Mouse (Mus musculus) mouse trophoblast stem cell (cell line): ENCODE results near the gene Dynlt1c.
"Not testable (repeated sequence)": the region's sequence is repeated elsewhere in the genome, so short reads cannot be mapped to it uniquely, and the experiment has no call there.

Experiments
- in situ Hi-C, 2 experiments: fragments of 300-500 bp; cut with MseI, MboI; formaldehyde crosslinking; loops; 2 replicates in 1 of 2; 3 replicates in 1 of 2; pipeline ENCODE4 v1.15.1; 2025

Gene Dynlt1c

DNA sequence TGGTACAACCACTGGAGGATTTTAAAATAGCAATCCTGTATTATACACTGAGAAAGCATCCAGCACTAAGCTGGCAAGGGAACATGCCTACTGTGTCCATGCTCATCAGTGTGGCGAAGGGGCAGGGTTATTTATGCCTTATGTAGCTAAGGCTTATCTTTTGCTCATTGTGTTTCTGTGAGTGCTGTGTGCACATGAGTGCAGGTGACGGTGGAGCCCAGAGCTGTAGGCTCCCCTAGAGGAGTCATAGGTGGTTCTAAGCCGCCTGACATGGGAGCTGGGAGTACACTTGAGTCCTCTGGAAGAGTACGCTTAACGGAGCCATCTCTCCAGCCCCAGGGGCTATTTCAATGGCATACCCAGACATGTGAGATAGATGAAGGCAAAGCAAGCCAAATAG is 17.8 kb downstream of the Dynlt1c start:
- in situ Hi-C loops = not testable (repeated sequence)

DNA sequence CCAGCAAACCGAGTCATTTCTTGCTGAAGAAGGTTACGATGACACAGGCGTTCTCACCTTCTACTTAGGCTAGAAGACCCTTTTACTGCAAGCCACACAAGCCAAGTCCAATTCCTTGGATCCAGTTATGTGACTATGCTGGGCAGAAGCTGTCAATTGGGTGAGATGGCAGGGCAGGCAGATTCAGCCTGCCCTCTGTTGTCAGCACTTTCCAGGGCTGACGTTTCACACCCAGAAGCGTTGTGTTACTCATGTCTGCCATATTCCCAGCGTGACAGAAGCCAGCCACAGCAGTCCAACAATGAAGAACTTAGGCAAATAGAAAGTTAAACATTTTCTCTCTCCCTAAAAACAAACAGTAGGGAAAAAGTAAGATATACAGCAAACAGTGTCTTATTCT is 18.6 kb downstream of the Dynlt1c start:
- in situ Hi-C loops = not testable (repeated sequence)

DNA sequence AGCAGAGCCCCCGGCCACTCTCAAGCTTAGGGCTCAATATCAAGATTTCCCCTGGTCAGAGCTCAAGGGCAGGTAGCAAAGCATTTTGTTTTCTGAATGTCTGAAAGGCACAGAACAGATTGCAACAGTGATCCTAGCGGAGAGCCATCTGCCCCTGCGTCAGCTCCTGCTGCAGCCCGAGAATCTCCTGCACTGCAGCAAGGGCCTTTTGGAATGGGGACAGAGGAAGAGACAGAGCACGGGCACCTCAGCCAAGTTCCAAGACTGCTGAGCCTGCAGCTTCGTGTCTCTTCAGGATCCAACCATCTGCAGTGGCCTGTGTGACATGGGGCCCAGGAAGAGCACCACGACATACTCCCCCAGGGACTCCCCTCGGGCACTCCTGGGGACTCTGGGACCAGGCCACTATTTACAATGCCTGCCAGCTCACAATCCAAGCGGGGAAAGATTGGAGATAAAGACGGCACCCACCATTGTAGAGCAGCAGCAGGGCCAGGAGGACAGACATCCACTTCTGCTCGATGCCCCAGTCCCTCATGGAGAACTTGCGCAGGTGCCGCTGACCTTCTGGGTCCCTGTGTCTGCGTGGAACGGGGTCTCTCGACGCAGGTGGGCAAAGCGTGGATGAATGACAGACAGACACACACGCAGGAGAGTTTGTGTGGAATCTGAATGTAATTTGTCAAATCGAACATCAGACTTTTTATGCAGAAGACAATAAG is 19.4 kb downstream of the Dynlt1c start:
- in situ Hi-C loops = not testable (repeated sequence)

DNA sequence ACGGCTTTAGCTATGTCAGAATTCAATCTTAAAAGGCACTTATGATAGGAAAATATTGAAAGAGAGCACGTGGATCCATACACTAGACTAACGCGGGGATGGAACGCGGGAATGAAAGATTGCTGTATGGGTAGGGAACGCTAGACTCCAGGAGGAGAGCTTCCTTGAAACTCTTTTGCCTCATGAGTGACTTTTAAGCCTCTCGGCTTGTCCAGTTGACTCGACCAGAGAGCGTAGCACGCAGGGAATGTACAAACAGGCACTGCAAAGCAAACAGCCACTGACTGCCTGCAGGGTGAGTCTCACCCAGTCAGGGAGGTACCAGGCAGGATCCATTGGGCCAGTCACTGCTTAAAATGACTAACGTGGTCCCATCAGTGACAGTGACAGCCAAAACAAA is 20.5 kb downstream of the Dynlt1c start:
- in situ Hi-C loops = not testable (repeated sequence)

DNA sequence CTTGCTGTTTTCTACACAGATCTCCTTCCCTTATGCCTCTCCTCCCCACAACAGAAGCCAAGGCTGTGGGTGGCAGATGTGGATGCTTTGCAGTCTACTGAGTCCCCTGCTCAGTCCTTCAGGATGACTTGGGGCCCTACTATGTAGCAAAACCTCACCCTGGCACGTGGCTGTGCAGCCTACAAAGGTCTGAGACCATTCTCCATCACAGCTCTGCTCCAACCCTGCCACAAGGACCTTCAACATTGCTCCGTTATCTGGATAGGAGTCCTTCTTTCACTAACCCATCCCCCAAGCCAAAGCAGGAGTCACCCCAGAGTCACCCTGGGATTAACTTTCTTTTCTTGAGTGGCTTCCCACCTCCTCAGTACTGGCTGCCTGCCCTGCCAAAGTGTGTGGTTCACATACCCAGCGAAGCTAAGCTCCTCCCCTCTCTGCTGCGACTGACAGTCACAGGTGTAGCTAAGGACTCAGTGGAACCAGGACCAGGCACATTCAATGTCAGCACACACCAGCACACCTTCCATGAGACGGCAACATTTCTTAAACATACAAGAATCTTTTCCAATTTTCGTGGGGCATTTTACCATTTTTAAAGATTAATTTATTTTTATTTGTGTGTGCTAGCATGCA is 23.6 kb downstream of the Dynlt1c start:
- in situ Hi-C loops = not testable (repeated sequence)

DNA sequence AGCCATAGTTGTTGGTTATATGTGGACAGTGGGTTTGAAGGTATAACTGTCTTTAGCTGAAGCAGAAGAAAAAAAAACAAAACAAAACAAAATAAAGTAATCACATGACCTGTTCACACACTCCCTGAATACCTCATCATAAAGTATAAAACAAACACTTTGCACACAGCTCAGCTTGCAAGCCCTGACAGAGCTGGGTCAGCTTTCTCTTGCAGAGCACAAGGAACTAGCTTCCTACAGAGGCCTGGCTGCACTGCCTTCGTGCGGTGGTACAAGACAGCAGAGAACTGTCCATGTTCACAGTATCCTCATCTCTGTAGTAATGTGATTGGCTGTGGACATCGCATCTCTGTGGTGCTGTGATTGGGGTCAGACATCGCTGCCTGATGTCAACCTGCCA is 28.9 kb downstream of the Dynlt1c start:
- in situ Hi-C loops = not testable (repeated sequence)

DNA sequence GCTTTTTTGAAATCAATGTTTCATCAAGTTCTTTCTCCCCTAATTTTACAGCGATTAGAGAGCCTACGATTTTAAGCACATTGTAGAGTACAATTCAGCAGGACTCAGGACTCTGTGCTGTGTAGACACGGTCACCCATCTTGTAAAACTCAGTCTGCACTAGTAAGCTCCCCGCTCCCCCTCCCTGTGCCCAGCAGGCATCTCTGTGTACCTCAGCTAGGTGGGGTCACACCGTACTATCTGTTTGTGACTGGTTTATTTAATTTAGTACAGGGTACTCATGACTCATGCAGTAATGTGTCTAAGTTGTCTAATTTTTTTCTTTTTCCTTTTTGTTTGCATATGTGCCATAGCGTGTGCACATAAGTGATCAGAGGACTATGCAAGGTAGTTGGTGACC is 31.4 kb downstream of the Dynlt1c start:
- in situ Hi-C loops = not testable (repeated sequence)

GRCm38 (mm10) chr17:6635781-6636180 is 34.3 kb downstream of the Dynlt1c start:
- in situ Hi-C loops = not testable (repeated sequence)

- in situ Hi-C loops = no loop called here
Observed at GRCm38 (mm10) chr17:6636861-6637260, 35.4 kb downstream of the Dynlt1c start.

DNA sequence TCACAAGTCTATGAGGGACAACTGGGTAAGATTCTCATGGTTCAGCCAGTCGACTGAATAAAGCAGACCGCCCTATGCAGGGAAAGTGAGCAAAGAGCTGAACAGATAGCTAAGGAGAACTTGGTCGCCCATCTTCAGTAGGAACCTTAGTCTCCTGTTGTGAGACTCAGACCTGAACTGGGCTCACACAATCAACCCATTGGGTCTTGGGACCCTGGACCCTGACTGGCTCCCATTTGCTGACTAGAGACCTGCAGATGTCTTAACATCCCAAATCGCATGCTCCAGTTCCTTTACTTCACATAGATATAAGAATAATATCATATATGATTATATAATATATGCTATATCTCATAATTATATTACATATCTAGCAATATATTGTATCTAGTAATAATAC is 36.0 kb downstream of the Dynlt1c start:
- in situ Hi-C loops = not testable (repeated sequence)

- in situ Hi-C loops = not testable (repeated sequence)
Observed at GRCm38 (mm10) chr17:6638444-6638843, 37.0 kb downstream of the Dynlt1c start.

GRCm38 (mm10) chr17:6639486-6639885 is 38.0 kb downstream of the Dynlt1c start:
- in situ Hi-C loops = not testable (repeated sequence)

GRCm38 (mm10) chr17:6640044-6640637 is 38.7 kb downstream of the Dynlt1c start:
- in situ Hi-C loops = not testable (repeated sequence)

DNA sequence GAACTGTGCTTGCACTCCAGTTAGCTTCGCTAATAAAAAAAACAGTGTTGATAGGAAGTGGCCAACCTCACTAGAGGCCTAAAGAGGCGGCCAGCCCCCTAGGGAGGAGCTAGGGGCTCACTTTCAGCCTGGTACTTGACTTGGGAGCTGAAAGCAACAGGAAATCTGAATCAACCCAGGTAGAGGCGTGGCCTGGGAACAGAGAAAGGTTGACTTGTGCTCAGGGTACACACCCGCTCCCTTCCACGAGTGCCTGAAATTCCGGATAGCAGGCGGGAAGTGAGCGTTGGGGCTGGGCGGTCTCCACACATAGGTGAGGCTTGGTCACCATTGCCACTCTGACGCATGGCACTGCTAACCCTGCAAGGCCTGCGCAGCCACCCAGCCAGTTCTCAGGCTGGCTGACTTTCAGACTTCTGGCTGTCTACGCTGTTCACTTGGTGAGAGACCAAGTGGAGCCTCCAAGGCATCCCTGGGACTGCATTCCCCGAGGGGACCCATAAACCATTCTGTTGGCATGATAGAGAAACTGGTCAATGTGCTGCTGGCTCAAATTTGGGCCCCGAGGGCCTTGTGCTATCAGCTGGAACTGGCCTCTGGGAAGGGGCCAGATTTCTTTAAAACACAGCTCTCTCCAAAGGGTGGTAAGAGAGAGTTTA is 39.4 kb downstream of the Dynlt1c start:
- in situ Hi-C loops = not testable (repeated sequence)

DNA sequence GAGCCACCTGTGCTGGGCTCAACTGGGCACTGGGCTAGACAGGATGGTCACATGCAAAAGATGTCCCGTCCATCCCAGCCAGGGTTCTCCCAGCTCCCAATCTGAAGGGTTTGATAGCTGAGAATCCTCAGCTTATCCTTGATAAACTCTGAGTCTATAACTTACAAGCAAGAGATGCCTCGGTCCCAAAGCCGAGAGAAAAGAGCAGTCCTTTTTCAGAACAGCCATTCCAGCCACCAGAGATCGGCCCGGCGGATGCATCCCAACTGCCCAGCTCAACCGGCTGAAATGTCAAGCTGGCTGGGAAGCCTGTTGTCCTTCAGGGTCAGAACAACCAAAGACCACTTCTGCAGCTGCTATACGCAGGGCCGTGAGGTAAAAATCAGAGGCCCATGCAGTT is 42.7 kb downstream of the Dynlt1c start:
- in situ Hi-C loops = not testable (repeated sequence)

GRCm38 (mm10) chr17:6644673-6645072 is 43.2 kb downstream of the Dynlt1c start:
- in situ Hi-C loops = not testable (repeated sequence)

DNA sequence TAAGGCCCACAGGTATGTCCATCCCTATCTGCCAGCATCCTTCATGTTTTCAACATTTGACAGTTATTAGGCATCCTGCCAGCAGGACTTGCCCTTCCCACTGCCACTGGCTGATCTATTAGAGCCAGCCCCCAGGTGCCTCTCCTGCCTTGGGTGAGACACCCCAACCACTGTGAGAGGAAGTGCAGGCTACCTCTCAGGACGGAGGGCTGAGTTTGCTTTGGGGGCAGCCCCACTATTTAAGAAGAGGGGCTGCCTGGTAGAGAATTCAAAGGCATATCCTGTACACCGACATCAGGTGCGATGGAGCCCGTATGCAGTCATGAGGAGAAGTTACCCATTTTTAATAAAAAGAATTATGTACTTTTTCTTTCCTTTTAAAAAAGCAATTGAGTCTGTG is 44.2 kb downstream of the Dynlt1c start:
- in situ Hi-C loops = not testable (repeated sequence)

GRCm38 (mm10) chr17:6646841-6647240 is 45.4 kb downstream of the Dynlt1c start:
- in situ Hi-C loops = not testable (repeated sequence)

DNA sequence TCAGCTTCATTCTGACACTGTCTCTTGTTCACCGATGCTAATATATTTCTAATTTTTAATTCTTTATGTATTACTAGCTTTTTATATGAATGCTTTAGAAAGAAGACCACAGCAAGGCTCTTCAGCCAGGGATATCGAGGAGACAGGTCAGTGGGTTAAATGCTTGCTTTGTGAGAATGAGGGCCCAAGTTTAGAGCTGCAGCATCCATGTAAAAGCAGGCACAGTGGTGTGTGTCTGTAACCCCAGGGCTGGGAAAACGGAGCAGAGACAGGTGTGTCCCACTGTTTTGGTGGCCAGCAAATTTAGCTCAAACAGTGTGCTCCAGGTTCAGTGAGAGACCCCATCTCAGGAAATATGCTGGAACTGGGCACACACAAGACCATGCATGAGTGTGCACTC is 46.0 kb downstream of the Dynlt1c start:
- in situ Hi-C loops = not testable (repeated sequence)

- in situ Hi-C loops = not testable (repeated sequence)
Observed at GRCm38 (mm10) chr17:6650904-6651565, 49.6 kb downstream of the Dynlt1c start.

DNA sequence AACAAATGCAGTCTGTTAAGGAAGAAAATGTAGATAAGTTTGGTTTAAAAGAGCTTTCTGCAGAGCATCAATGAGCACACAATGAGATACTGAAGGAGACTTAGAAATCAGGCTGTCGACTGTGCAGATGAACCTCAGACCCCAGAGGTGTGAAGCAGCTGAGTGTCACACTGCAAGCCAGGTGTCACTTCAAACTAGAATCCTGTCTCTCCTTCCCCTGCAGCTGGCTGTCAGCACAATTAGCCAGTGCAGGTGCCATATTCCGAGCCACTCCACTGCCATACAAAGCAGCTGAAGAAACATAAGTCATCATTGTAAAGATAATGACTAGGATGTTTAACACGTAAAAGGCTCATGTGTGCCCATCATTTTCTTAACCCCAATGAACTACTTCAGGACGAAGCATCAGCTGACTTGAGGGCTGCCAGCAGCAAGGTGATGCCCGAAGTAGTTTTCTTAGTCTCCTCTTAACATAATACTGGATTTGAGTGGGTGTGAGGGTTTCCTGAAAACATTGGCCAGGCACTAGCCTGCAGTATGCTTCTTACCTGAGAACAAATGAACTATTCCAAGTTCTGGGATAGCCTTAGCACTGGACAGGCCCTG is 52.0 kb downstream of the Dynlt1c start:
- in situ Hi-C loops = not testable (repeated sequence)
